Mouse (Mus musculus) ES-Bruce4 (cell line): ENCODE results near the gene Vmn1r152.
"Not testable (repeated sequence)": the region's sequence is repeated elsewhere in the genome, so short reads cannot be mapped to it uniquely, and the experiment has no call there.

Experiments
- CTCF ChIP-seq: IDR thresholded peaks from one replicate; pipeline ENCODE4 v1.8.1; 2011; ENCODE audit warnings: low read depth, low read length
- EP300 ChIP-seq: IDR thresholded peaks from 2 replicates; pipeline ENCODE4 v1.6.1; 2011; ENCODE audit warnings: low read depth, low read length; ENCODE audit not compliant: insufficient read depth
- POLR2A ChIP-seq: IDR thresholded peaks from one replicate; pipeline ENCODE4 v1.8.1; 2011; ENCODE audit warnings: low read length; ENCODE audit not compliant: insufficient read depth

DNA sequence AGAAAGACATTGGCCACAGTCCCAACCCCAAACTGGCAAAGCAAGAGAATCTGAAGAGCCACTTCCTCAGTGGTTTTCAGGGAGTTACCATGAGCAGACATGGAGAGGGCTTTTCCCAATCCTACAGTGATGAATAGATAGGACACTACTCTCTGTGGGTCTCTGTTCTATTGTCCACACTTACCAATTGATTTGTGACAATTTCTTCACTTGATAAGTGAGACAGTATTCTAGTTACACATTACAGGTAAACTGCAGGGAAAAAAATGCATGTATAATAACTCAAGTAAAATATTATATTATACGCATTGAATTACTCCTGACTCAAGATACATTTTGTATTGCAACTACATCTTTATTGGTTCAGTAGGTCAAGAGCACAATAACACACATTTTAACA, 12.0 kb downstream of the Vmn1r152 start, which contains the start of gene Gm8677:
- TF ChIP-seq POLR2A, CTCF, EP300: not testable (repeated sequence)
